Mouse (Mus musculus) monocyte, adult 5-6 weeks (primary cell): ENCODE results near the gene Mgat5. TPM values are rescaled to one million over a fixed set of nuclear protein-coding genes. Genes with fewer than 3 reads are reported as not detected.

Experiments used
- ATAC-seq: fragments of 153-309, 156-312 bp; replicated peaks from 2 replicates; pipeline ENCODE4 v1.8.0; 2017; ENCODE audit warnings: mild to moderate bottlenecking; ENCODE audit not compliant: low TSS enrichment, insufficient number of reproducible peaks, severe bottlenecking, poor library complexity, low FRiP score
- total RNA-seq: library from RNA; stranded (forward); fragments of 200-1000, 200-491, 200-594 nt; gene quantifications from 3 replicates; pipeline ENCODE4 v1.2.3, GENCODE M21; 2017

The Mgat5 gene
- total RNA-seq, 1 experiment from 2014 or later, result 21.1 TPM

- ATAC-seq, result no peak
Measured at GRCm38 (mm10) chr1:127396569-127397349, 191.9 kb downstream of the Mgat5 start.

GRCm38 (mm10) chr1:127397396-127397795 is 192.6 kb downstream of the Mgat5 start:
- no peak for ATAC-seq

GRCm38 (mm10) chr1:127398186-127398585 is 193.4 kb downstream of the Mgat5 start:
- ATAC-seq, result no peak

GRCm38 (mm10) chr1:127400198-127400597 is 195.4 kb downstream of the Mgat5 start:
- ATAC-seq, result no peak

GRCm38 (mm10) chr1:127400666-127401065 is 195.9 kb downstream of the Mgat5 start:
- no peak for ATAC-seq

- ATAC-seq, result no peak
Measured at GRCm38 (mm10) chr1:127404655-127405054, 199.8 kb downstream of the Mgat5 start.

GRCm38 (mm10) chr1:127408957-127409423 is 204.2 kb downstream of the Mgat5 start:
- ATAC-seq, result no peak

- no peak for ATAC-seq
Measured at GRCm38 (mm10) chr1:127409512-127409911, 204.7 kb downstream of the Mgat5 start.

- no peak for ATAC-seq
Measured at GRCm38 (mm10) chr1:127414500-127414899, 209.7 kb downstream of the Mgat5 start.

GRCm38 (mm10) chr1:127415896-127416295 is 211.1 kb downstream of the Mgat5 start:
- ATAC-seq, result no peak

GRCm38 (mm10) chr1:127416971-127417370 is 212.2 kb downstream of the Mgat5 start:
- ATAC-seq, result no peak

GRCm38 (mm10) chr1:127418916-127419575 is 214.2 kb downstream of the Mgat5 start:
- no peak for ATAC-seq

GRCm38 (mm10) chr1:127419581-127419980 is 214.8 kb downstream of the Mgat5 start:
- no peak for ATAC-seq

GRCm38 (mm10) chr1:127420383-127420782 is 215.6 kb downstream of the Mgat5 start:
- ATAC-seq, result no peak

- no peak for ATAC-seq
Measured at GRCm38 (mm10) chr1:127420795-127421194, 216.0 kb downstream of the Mgat5 start.

GRCm38 (mm10) chr1:127422565-127422964 is 217.8 kb downstream of the Mgat5 start:
- ATAC-seq, result no peak

GRCm38 (mm10) chr1:127425021-127425532 is 220.3 kb downstream of the Mgat5 start:
- ATAC-seq, result 0 out of 2 replicates have a peak, but pooled peaks have one; percentile 28

- ATAC-seq, result no peak
Measured at GRCm38 (mm10) chr1:127430290-127430689, 225.5 kb downstream of the Mgat5 start.

- no peak for ATAC-seq
Measured at GRCm38 (mm10) chr1:127434829-127435228, 230.0 kb downstream of the Mgat5 start.

GRCm38 (mm10) chr1:127437091-127437490 is 232.3 kb downstream of the Mgat5 start:
- no peak for ATAC-seq
